In genomic region chr7:45313495-45313894, GRCm38 (mm10) we compare ENCODE assay signal across 13 mouse cellular contexts. TPM values are rescaled to one million over a fixed set of nuclear protein-coding genes. Genes with fewer than 3 reads are reported as not detected.
A peak's percentile ranks its signal among the peaks of the same experiment; 100 is the strongest.
DNase-seq lines count a peak whose midpoint lies in the region; ATAC-seq and TF ChIP-seq lines count a peak whose summit lies in the region.
"Had no signal": no experiment of that assay in that cellular context is flagged by ENCODE, and none has a peak within 500 bp of the region (broad histone marks: within the 10 kb centered on the region; RNA-seq: fewer than 3 reads in every experiment).

No protein-coding gene starts in this region.

- intact Hi-C loops in heart, adult 2 months (cut with DNase I) = no loop called here
- intact Hi-C loops in left cerebral cortex, postnatal 25 days (cut with DNase I) = no loop called here

- H3K4me3 ChIP-seq in heart, embryonic 15.5 days = no peak overlapping the region
- H3K4me3 ChIP-seq in heart, adult 2 months = no peak overlapping the region
- H3K4me3 ChIP-seq in embryonic facial prominence, embryonic 15.5 days (replicated peaks) = no peak overlapping the region
- no peak overlapping the region for H3K4me3 ChIP-seq in midbrain, embryonic 15.5 days
- no peak overlapping the region for H3K4me3 ChIP-seq in cerebellum, adult 2 months (replicated peaks; ENCODE audit: insufficient read depth, low read depth, low read length)
- H3K4me3 ChIP-seq: forebrain, embryonic 15.5 days had no signal

- no peaks in the 10 kb centered on the region for H3K9me3 ChIP-seq in heart, embryonic 15.5 days (replicated peaks)
- no peaks in the 10 kb centered on the region for H3K9me3 ChIP-seq in embryonic facial prominence, embryonic 15.5 days (replicated peaks)
- no peaks in the 10 kb centered on the region for H3K9me3 ChIP-seq in midbrain, embryonic 15.5 days
- H3K9me3 ChIP-seq: forebrain, embryonic 15.5 days had no signal

- H3K27ac ChIP-seq in heart, embryonic 15.5 days = peak overlapping the region; percentile 13
- no peak overlapping the region for H3K27ac ChIP-seq in heart, adult 2 months
- peak overlapping the region; percentile 40 for H3K27ac ChIP-seq in embryonic facial prominence, embryonic 15.5 days (replicated peaks)
- H3K27ac ChIP-seq in midbrain, embryonic 15.5 days = peak overlapping the region; percentile 30
- no peak overlapping the region for H3K27ac ChIP-seq in cerebellum, adult 2 months (ENCODE audit: insufficient read depth, low read length)
- H3K27ac ChIP-seq: forebrain, embryonic 15.5 days; macrophage had no signal

- no peak for ATAC-seq in heart, embryonic 15.5 days (replicated peaks; ENCODE audit: insufficient number of reproducible peaks, insufficient read depth, low FRiP score, low read depth)
- ATAC-seq in embryonic facial prominence, embryonic 15.5 days (ENCODE audit: insufficient number of reproducible peaks, low FRiP score, low TSS enrichment, low read depth) = no peak
- no peak for ATAC-seq in midbrain, embryonic 15.5 days (replicated peaks)
- ATAC-seq: forebrain, embryonic 15.5 days had no signal

- no peak for TF ChIP-seq EP300 in heart, adult 2 months (IDR thresholded peaks at IDR 0.05; ENCODE audit: insufficient read depth, low read depth, low read length)

- WGBS in heart, embryonic 15.5 days = 34% methylated on average over 9 of the region's 9 CpGs
- WGBS in heart, adult 2 months = 46% methylated on average over 9 of the region's 9 CpGs
- WGBS in embryonic facial prominence, embryonic 15.5 days = 27% methylated on average over 9 of the region's 9 CpGs
- 42% methylated on average over 9 of the region's 9 CpGs for WGBS in midbrain, embryonic 15.5 days
- 45% methylated on average over 9 of the region's 9 CpGs for WGBS in cerebellum, adult 2 months

- TF ChIP-seq POLR2A in heart, adult 2 months (IDR thresholded peaks at IDR 0.05; ENCODE audit: insufficient read depth, low read depth, low read length) = no peak
- TF ChIP-seq POLR2A in cerebellum, adult 2 months (IDR thresholded peaks at IDR 0.05; ENCODE audit: borderline replicate concordance, insufficient read depth, low read length) = no peak

- H3K27me3 ChIP-seq in heart, embryonic 15.5 days = no peaks in the 10 kb centered on the region
- H3K27me3 ChIP-seq in heart, adult 2 months (ENCODE audit: control insufficient read depth, insufficient read depth, low read length) = no peaks in the 10 kb centered on the region
- H3K27me3 ChIP-seq in embryonic facial prominence, embryonic 15.5 days = no peaks in the 10 kb centered on the region
- no peaks in the 10 kb centered on the region for H3K27me3 ChIP-seq in midbrain, embryonic 15.5 days (replicated peaks)
- H3K27me3 ChIP-seq in cerebellum, adult 2 months (ENCODE audit: control insufficient read depth, insufficient read depth, low read length) = no peaks in the 10 kb centered on the region
- H3K27me3 ChIP-seq: forebrain, embryonic 15.5 days had no signal

- TF ChIP-seq CTCF in heart, adult 2 months (IDR thresholded peaks at IDR 0.05) = no peak
- no peak for TF ChIP-seq CTCF in cerebellum, adult 2 months (IDR thresholded peaks at IDR 0.05; ENCODE audit: borderline replicate concordance, insufficient read depth, low read depth, low read length)

- no peak overlapping the region for H3K9ac ChIP-seq in heart, embryonic 15.5 days
- no peak overlapping the region for H3K9ac ChIP-seq in heart, adult 2 months (ENCODE audit: low read depth, low read length)
- 0 out of 2 replicates have a peak overlapping the region, but pooled peaks have one; percentile 2 for H3K9ac ChIP-seq in embryonic facial prominence, embryonic 15.5 days
- H3K9ac ChIP-seq in midbrain, embryonic 15.5 days = no peak overlapping the region
- H3K9ac ChIP-seq: forebrain, embryonic 15.5 days had no signal

- peaks cover 6% of the 10 kb centered on the region for H3K4me1 ChIP-seq in heart, embryonic 15.5 days (replicated peaks)
- H3K4me1 ChIP-seq in heart, adult 2 months (ENCODE audit: control insufficient read depth, insufficient read depth, low read length) = no peaks in the 10 kb centered on the region
- peaks cover 14% of the 10 kb centered on the region for H3K4me1 ChIP-seq in embryonic facial prominence, embryonic 15.5 days
- H3K4me1 ChIP-seq in midbrain, embryonic 15.5 days = peaks cover 12% of the 10 kb centered on the region; the same call in 1 of the 2 replicates
- H3K4me1 ChIP-seq in cerebellum, adult 2 months (ENCODE audit: control insufficient read depth, insufficient read depth, low read length) = no peaks in the 10 kb centered on the region

- peaks cover 29% of the 10 kb centered on the region for H3K36me3 ChIP-seq in heart, embryonic 15.5 days
- no peaks in the 10 kb centered on the region for H3K36me3 ChIP-seq in heart, adult 2 months (ENCODE audit: control insufficient read depth, insufficient read depth, low read length)
- peaks cover 35% of the 10 kb centered on the region for H3K36me3 ChIP-seq in embryonic facial prominence, embryonic 15.5 days
- no peaks in the 10 kb centered on the region for H3K36me3 ChIP-seq in midbrain, embryonic 15.5 days (replicated peaks)
- H3K36me3 ChIP-seq: forebrain, embryonic 15.5 days had no signal

- no peak overlapping the region for H3K4me2 ChIP-seq in heart, embryonic 15.5 days
- H3K4me2 ChIP-seq in embryonic facial prominence, embryonic 15.5 days (replicated peaks) = no peak overlapping the region
- H3K4me2 ChIP-seq in midbrain, embryonic 15.5 days = no peak overlapping the region
- H3K4me2 ChIP-seq: forebrain, embryonic 15.5 days had no signal

- H3K79me2 ChIP-seq in heart, adult 2 months (replicated peaks; ENCODE audit: control insufficient read depth, insufficient read depth, low read length) = no peaks in the 10 kb centered on the region

- no peak for DNase-seq in heart, adult 2 months
- peak; percentile 67 for DNase-seq in 3T3-L1 (ENCODE audit: low read depth, low spot score)
- no peak for DNase-seq in cerebellum, adult 2 months
- no peak for DNase-seq in cerebellum, postnatal 10 days
- DNase-seq in left cerebral cortex, postnatal 25 days (ENCODE audit: low spot score in 2 of 2) = no peak
- DNase-seq: kidney, postnatal 25 days had no signal

RNA-seq across cellular contexts. Expression of gene Trpm4, which starts 20.1 kb away (rescaled TPM):
- polyA plus RNA-seq in heart, embryonic 15.5 days (2015; fragmentation: Nextera tagmentation; extraction: Ambion mirVana) = 12.7 and 15.8 TPM in 2 replicates
- 10 to 100 TPM; 21.0 to 21.4 TPM for total RNA-seq in heart, adult 2 months (2021)
- 38.7 and 40.9 TPM in 2 replicates for polyA plus RNA-seq in heart, adult 2 months (2012; rRNA removed)
- 21.9 and 23.9 TPM in 2 replicates for polyA plus RNA-seq in embryonic facial prominence, embryonic 15.5 days (2015; fragmentation: Nextera tagmentation; extraction: Ambion mirVana)
- 10.7 and 12.7 TPM in 2 replicates for polyA plus RNA-seq in midbrain, embryonic 15.5 days (2015; fragmentation: Nextera tagmentation; extraction: Ambion mirVana)
- 17.5 and 18.9 TPM in 2 replicates for polyA plus RNA-seq in cerebellum, adult 2 months (2012; rRNA removed)
- 10 to 100 TPM; 13.2 to 24.9 TPM for total RNA-seq in left cerebral cortex, postnatal 25 days (2021)

RNA-seq across cellular contexts. Expression of gene Hrc, which starts 21.6 kb away (rescaled TPM):
- polyA plus RNA-seq in heart, embryonic 15.5 days (2015; fragmentation: Nextera tagmentation; extraction: Ambion mirVana) = 25.2 and 26.4 TPM in 2 replicates
- 1,000 to 10,000 TPM in 1 of 2 experiments, 100 to 1,000 TPM in 1; 863 to 1,007 TPM for total RNA-seq in heart, adult 2 months (2021)
- 383 and 578 TPM in 2 replicates for polyA plus RNA-seq in heart, adult 2 months (2012; rRNA removed)
- polyA plus RNA-seq in embryonic facial prominence, embryonic 15.5 days (2015; fragmentation: Nextera tagmentation; extraction: Ambion mirVana) = 8.7 and 10.6 TPM in 2 replicates
- polyA plus RNA-seq in midbrain, embryonic 15.5 days (2015; fragmentation: Nextera tagmentation; extraction: Ambion mirVana) = 0.23 and 0.26 TPM in 2 replicates
- polyA plus RNA-seq in cerebellum, adult 2 months (2012; rRNA removed) = 0.11 and 0.31 TPM in 2 replicates
- total RNA-seq in left cerebral cortex, postnatal 25 days (2021) = under 1 TPM; 0.23 to 0.94 TPM
- polyA plus RNA-seq: macrophage had no signal

RNA-seq across cellular contexts. Expression of gene Slc6a21, which starts 36.2 kb away (rescaled TPM):
- not detected in 2 replicates for polyA plus RNA-seq in heart, embryonic 15.5 days (2015; fragmentation: Nextera tagmentation; extraction: Ambion mirVana)
- total RNA-seq in heart, adult 2 months (2021) = not detected
- 0.38 and 0.55 TPM in 2 replicates for polyA plus RNA-seq in heart, adult 2 months (2012; rRNA removed)
- polyA plus RNA-seq in embryonic facial prominence, embryonic 15.5 days (2015; fragmentation: Nextera tagmentation; extraction: Ambion mirVana) = not detected in 2 replicates
- not detected in 2 replicates for polyA plus RNA-seq in midbrain, embryonic 15.5 days (2015; fragmentation: Nextera tagmentation; extraction: Ambion mirVana)
- not detected in 2 replicates for polyA plus RNA-seq in cerebellum, adult 2 months (2012; rRNA removed)
- total RNA-seq in left cerebral cortex, postnatal 25 days (2021) = under 1 TPM in 1 of 2 experiments, not detected in 1; 0.23 TPM
- total RNA-seq: heart, adult 8-10 months; left cerebral cortex, postnatal 36 days had no signal
- polyA plus RNA-seq: forebrain, embryonic 15.5 days; macrophage had no signal

RNA-seq across cellular contexts. Expression of gene Ppfia3, which starts 53.3 kb away (rescaled TPM):
- polyA plus RNA-seq in heart, embryonic 15.5 days (2015; fragmentation: Nextera tagmentation; extraction: Ambion mirVana) = 1.6 and 2.1 TPM in 2 replicates
- total RNA-seq in heart, adult 2 months (2021) = under 1 TPM; 0.11 to 0.26 TPM
- polyA plus RNA-seq in heart, adult 2 months (2012; rRNA removed) = 0.09 and 0.14 TPM in 2 replicates
- 8.5 and 10.1 TPM in 2 replicates for polyA plus RNA-seq in embryonic facial prominence, embryonic 15.5 days (2015; fragmentation: Nextera tagmentation; extraction: Ambion mirVana)
- 29.9 and 31.3 TPM in 2 replicates for polyA plus RNA-seq in midbrain, embryonic 15.5 days (2015; fragmentation: Nextera tagmentation; extraction: Ambion mirVana)
- 84.3 and 85.9 TPM in 2 replicates for polyA plus RNA-seq in cerebellum, adult 2 months (2012; rRNA removed)
- total RNA-seq in left cerebral cortex, postnatal 25 days (2021) = 100 to 1,000 TPM; 151 to 152 TPM
- polyA plus RNA-seq: macrophage had no signal

RNA-seq across cellular contexts. Expression of gene Lin7b, which starts 56.9 kb away (rescaled TPM):
- 1.2 and 1.3 TPM in 2 replicates for polyA plus RNA-seq in heart, embryonic 15.5 days (2015; fragmentation: Nextera tagmentation; extraction: Ambion mirVana)
- 1 to 10 TPM; 1.0 to 1.6 TPM for total RNA-seq in heart, adult 2 months (2021)
- 2.3 and 3.4 TPM in 2 replicates for polyA plus RNA-seq in heart, adult 2 months (2012; rRNA removed)
- 3.8 and 4.0 TPM in 2 replicates for polyA plus RNA-seq in embryonic facial prominence, embryonic 15.5 days (2015; fragmentation: Nextera tagmentation; extraction: Ambion mirVana)
- polyA plus RNA-seq in midbrain, embryonic 15.5 days (2015; fragmentation: Nextera tagmentation; extraction: Ambion mirVana) = 24.4 TPM in 2 replicates
- polyA plus RNA-seq in cerebellum, adult 2 months (2012; rRNA removed) = 92.6 and 103 TPM in 2 replicates
- total RNA-seq in left cerebral cortex, postnatal 25 days (2021) = 100 to 1,000 TPM; 170 to 176 TPM
- polyA plus RNA-seq: macrophage had no signal

Comparison
In these comparisons a context has a peak if more than half of its experiments do, and no peak if none do; other contexts are left out.
1. H3K27ac ChIP-seq: peak in heart, embryonic 15.5 days (single experiment), embryonic facial prominence, embryonic 15.5 days (single experiment) and midbrain, embryonic 15.5 days (single experiment); none in heart, adult 2 months (single experiment) and cerebellum, adult 2 months (single experiment).
2. RNA of gene Hrc, which starts 21.6 kb away (polyA plus RNA-seq): 383 to 578 TPM in heart, adult 2 months; 25.2 to 26.4 TPM in heart, embryonic 15.5 days, 8.7 to 10.6 TPM in embryonic facial prominence, embryonic 15.5 days, 0.11 to 0.31 TPM in cerebellum, adult 2 months and 0.23 to 0.26 TPM in midbrain, embryonic 15.5 days; every median in the first group is over 10 times any median in the second.